In the genomic region with DNA sequence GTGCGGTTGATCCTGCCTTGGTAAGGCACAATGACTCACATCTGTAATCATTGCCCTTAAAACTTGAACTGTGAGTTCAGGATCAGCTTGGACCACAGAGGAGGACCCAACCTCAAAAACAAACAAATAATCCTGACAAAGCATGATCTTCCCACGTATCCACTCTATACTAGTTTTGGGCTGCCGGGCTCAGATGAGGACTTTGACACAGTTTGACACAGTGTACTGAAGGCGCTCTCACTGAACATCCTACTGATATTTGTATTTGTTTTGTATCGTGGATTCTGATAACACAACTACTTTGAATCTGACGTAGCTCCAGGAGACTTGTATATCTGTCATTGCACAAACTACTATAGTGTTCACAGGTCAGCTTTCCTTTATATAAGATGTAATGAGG, we compare ENCODE assay signal across 17 mouse cellular contexts. TPM values are rescaled to one million over a fixed set of nuclear protein-coding genes. Genes with fewer than 3 reads are reported as not detected.
"Had no signal": no experiment of that assay in that cellular context is flagged by ENCODE, and none has a peak within 500 bp of the region (broad histone marks: within the 10 kb centered on the region; RNA-seq: fewer than 3 reads in every experiment).

No protein-coding gene starts in this region.

- H3K9ac ChIP-seq: limb, embryonic 13.5 days; liver, embryonic 13.5 days; lung, embryonic 14.5 days had no signal

- H3K36me3 ChIP-seq: limb, embryonic 10.5 days; limb, embryonic 13.5 days; liver, embryonic 13.5 days had no signal

- DNase-seq: layer of hippocampus, postnatal 36 days; liver; liver, embryonic 13.5 days; midbrain, embryonic 14.5 days; thymus, adult 2 months; thymus, postnatal 14 days; thymus, postnatal 4 days had no signal

- ATAC-seq: intestine, postnatal 0 days had no signal

- H3K4me3 ChIP-seq: limb, embryonic 10.5 days; limb, embryonic 13.5 days; liver, embryonic 13.5 days had no signal

- H3K4me1 ChIP-seq: limb, embryonic 10.5 days; limb, embryonic 13.5 days; liver, embryonic 13.5 days had no signal

- H3K27ac ChIP-seq: kidney, postnatal 0 days; limb, embryonic 10.5 days; limb, embryonic 13.5 days; liver, embryonic 13.5 days had no signal

- H3K27me3 ChIP-seq: limb, embryonic 13.5 days; liver, embryonic 13.5 days had no signal

- H3K9me3 ChIP-seq: limb, embryonic 10.5 days; limb, embryonic 13.5 days; liver, embryonic 13.5 days had no signal

- H3K4me2 ChIP-seq: limb, embryonic 13.5 days; liver, embryonic 13.5 days; lung, embryonic 14.5 days; midbrain, embryonic 11.5 days had no signal

RNA-seq across cellular contexts. Expression of a gene that starts 13.1 kb away (rescaled TPM):
- total RNA-seq: megakaryocyte-erythroid progenitor cell, adult 5-6 weeks had no signal
- polyA plus RNA-seq: kidney, adult 2 months; small intestine, adult 2 months had no signal

RNA-seq across cellular contexts. Expression of a gene that starts 14.0 kb away (rescaled TPM):
- polyA plus RNA-seq: kidney, adult 2 months; liver, embryonic 16.5 days; small intestine, adult 2 months had no signal
